Mouse (Mus musculus): ENCODE measurements around the gene Ppm1j.

GRCm38 (mm10) chr3:104814746-104815145 is 33.9 kb downstream of the Ppm1j start:
- TF ChIP-seq POLR2A (IDR thresholded peaks at IDR 0.05; ENCODE audit: control insufficient read depth in 1 of 2, insufficient read depth in 1 of 2, low read depth in 1 of 2, low read length in 2 of 2, poor library complexity in 1 of 2) (no peak), POLR2AphosphoS2 (IDR thresholded peaks at IDR 0.05; ENCODE audit: low read length) (no peak), ELF1 (IDR thresholded peaks at IDR 0.05; ENCODE audit: low read depth, low read length) (no peak)

Measured in MEL (cell line).